Mouse (Mus musculus) T-helper 1 cell (primary cell): ENCODE measurements around the gene P2rx7.
"Not testable (repeated sequence)": the region's sequence is repeated elsewhere in the genome, so short reads cannot be mapped to it uniquely, and the experiment has no call there.

ENCODE experiments used
- in situ Hi-C: fragments of 300-600 bp; cut with MboI, MseI; formaldehyde crosslinking; loops from one replicate; pipeline ENCODE4 v1.15.1; 2025; ENCODE audit warnings: high pct_unique_total_duplicates

Gene P2rx7

GRCm38 (mm10) chr5:122646050-122646449, 2.3 kb downstream of the P2rx7 start:
- in situ Hi-C loops = no loop called here

- in situ Hi-C loops = no loop called here
Measured at GRCm38 (mm10) chr5:122647256-122647924, 3.7 kb downstream of the P2rx7 start.

GRCm38 (mm10) chr5:122647952-122648374, 4.3 kb downstream of the P2rx7 start:
- in situ Hi-C loops = not testable (repeated sequence)

- in situ Hi-C loops = no loop called here
Measured at GRCm38 (mm10) chr5:122649264-122649663, 5.6 kb downstream of the P2rx7 start.

- in situ Hi-C loops = no loop called here
Measured at GRCm38 (mm10) chr5:122650100-122650499, 6.4 kb downstream of the P2rx7 start.

- in situ Hi-C loops = no loop called here
Measured at GRCm38 (mm10) chr5:122652506-122652905, 8.8 kb downstream of the P2rx7 start.

- in situ Hi-C loops = no loop called here
Measured at GRCm38 (mm10) chr5:122653112-122653445, 9.4 kb downstream of the P2rx7 start.

GRCm38 (mm10) chr5:122653446-122654267, 9.9 kb downstream of the P2rx7 start:
- in situ Hi-C loops = no loop called here

- in situ Hi-C loops = no loop called here
Measured at GRCm38 (mm10) chr5:122654268-122654573, 10.5 kb downstream of the P2rx7 start.

- in situ Hi-C loops = no loop called here
Measured at GRCm38 (mm10) chr5:122656808-122657207, 13.1 kb downstream of the P2rx7 start.

- in situ Hi-C loops = no loop called here
Measured at GRCm38 (mm10) chr5:122662501-122662900, 18.8 kb downstream of the P2rx7 start.

- in situ Hi-C loops = no loop called here
Measured at GRCm38 (mm10) chr5:122665036-122665435, 21.3 kb downstream of the P2rx7 start.

- in situ Hi-C loops = no loop called here
Measured at GRCm38 (mm10) chr5:122668981-122669897, 25.5 kb downstream of the P2rx7 start.

GRCm38 (mm10) chr5:122671641-122672040, 27.9 kb downstream of the P2rx7 start:
- in situ Hi-C loops = not testable (repeated sequence)

- in situ Hi-C loops = no loop called here
Measured at GRCm38 (mm10) chr5:122672298-122672697, 28.6 kb downstream of the P2rx7 start.

GRCm38 (mm10) chr5:122676002-122676401, 32.3 kb downstream of the P2rx7 start:
- in situ Hi-C loops = no loop called here

- in situ Hi-C loops = no loop called here
Measured at GRCm38 (mm10) chr5:122677983-122678382, 34.3 kb downstream of the P2rx7 start.

GRCm38 (mm10) chr5:122679881-122680280, 36.2 kb downstream of the P2rx7 start:
- in situ Hi-C loops = no loop called here

GRCm38 (mm10) chr5:122681276-122681675, 37.6 kb downstream of the P2rx7 start:
- in situ Hi-C loops = no loop called here

GRCm38 (mm10) chr5:122683926-122684325, 40.2 kb downstream of the P2rx7 start:
- in situ Hi-C loops = no loop called here

GRCm38 (mm10) chr5:122687391-122687790, 43.7 kb downstream of the P2rx7 start:
- in situ Hi-C loops = no loop called here

GRCm38 (mm10) chr5:122689153-122689552, 45.4 kb downstream of the P2rx7 start:
- in situ Hi-C loops = no loop called here
